In the genomic region with DNA sequence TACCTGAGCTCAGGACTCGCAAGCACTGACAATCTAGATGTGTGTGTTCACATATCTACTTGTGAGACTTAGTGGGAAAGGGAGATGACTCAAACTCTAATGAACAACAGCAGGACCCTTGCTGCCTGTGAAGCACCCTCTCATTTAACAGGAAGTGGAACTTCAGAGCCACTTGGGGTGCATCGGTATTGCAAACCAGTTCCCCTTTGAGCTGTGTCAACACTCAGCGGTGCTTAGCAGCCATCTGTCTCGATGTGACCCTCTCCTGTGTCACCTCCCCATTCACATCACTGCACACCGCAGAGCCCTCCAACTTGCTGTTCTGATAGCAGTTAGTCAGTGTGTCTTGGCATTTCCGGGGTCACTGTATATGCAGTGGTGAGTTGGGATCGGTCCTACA, we compare ENCODE assay signal across 22 mouse cellular contexts.
DNase-seq lines count a peak whose midpoint lies in the region; ATAC-seq and TF ChIP-seq lines count a peak whose summit lies in the region.
"Had no signal": no experiment of that assay in that cellular context is flagged by ENCODE, and none has a peak within 500 bp of the region (broad histone marks: within the 10 kb centered on the region; RNA-seq: fewer than 3 reads in every experiment).

No protein-coding gene starts in this region.

- H3K4me2 ChIP-seq in kidney, embryonic 15.5 days: no peak overlapping the region
- no peak overlapping the region for H3K4me2 ChIP-seq in CH12.LX (ENCODE audit: insufficient read depth, low read depth, poor library complexity, severe bottlenecking)
- H3K4me2 ChIP-seq in forebrain, embryonic 16.5 days (ENCODE audit: low read length): no peak overlapping the region
- H3K4me2 ChIP-seq in midbrain, embryonic 16.5 days (ENCODE audit: low read length): no peak overlapping the region
- H3K4me2 ChIP-seq: forebrain, embryonic 15.5 days; heart, embryonic 13.5 days; limb, embryonic 15.5 days; liver, embryonic 15.5 days; midbrain, embryonic 13.5 days; neural tube, embryonic 15.5 days had no signal

- TF ChIP-seq POLR2A in CH12.LX (IDR thresholded peaks at IDR 0.05; ENCODE audit: low read depth, low read length): no peak

- 0 out of 2 replicates have a peak, but pooled peaks have one; percentile 6 for ATAC-seq in kidney, embryonic 15.5 days (replicated peaks; ENCODE audit: low FRiP score)
- ATAC-seq in granulocyte monocyte progenitor cell, adult 5-6 weeks (replicated peaks; ENCODE audit: poor library complexity, severe bottlenecking): peak; percentile 94
- no peak for ATAC-seq in forebrain, embryonic 16.5 days
- ATAC-seq in midbrain, embryonic 16.5 days: no peak
- ATAC-seq: activated CD4-positive, CD25-positive, alpha-beta regulatory T cell, adult 4 months; forebrain, embryonic 15.5 days; hindbrain, embryonic 16.5 days; intestine, embryonic 16.5 days; midbrain, embryonic 13.5 days had no signal

- no peak overlapping the region for H3K4me3 ChIP-seq in kidney, embryonic 15.5 days (replicated peaks)
- H3K4me3 ChIP-seq in CH12.LX (replicated peaks in 1 of 3; ENCODE audit: low read depth in 2 of 3, low read length in 2 of 3, poor library complexity in 1 of 3): no peak overlapping the region
- H3K4me3 ChIP-seq in forebrain, embryonic 16.5 days (replicated peaks; ENCODE audit: low read length): no peak overlapping the region
- no peak overlapping the region for H3K4me3 ChIP-seq in midbrain, embryonic 16.5 days (ENCODE audit: low read depth, low read length)
- H3K4me3 ChIP-seq: forebrain, embryonic 15.5 days; heart, embryonic 13.5 days; limb, embryonic 15.5 days; liver, embryonic 15.5 days; midbrain, embryonic 13.5 days; neural tube, embryonic 15.5 days had no signal

- no peak for DNase-seq in kidney, postnatal 10 days
- peak; percentile 17 for DNase-seq in CH12.LX (ENCODE audit: extremely low read depth)
- DNase-seq in spleen, adult 12 weeks (ENCODE audit: low spot score): peak; percentile 2
- DNase-seq: adrenal gland, postnatal 10 days; cerebellum, adult 2 months; cerebellum, postnatal 36 days; gastrocnemius, postnatal 36 days; heart, postnatal 36 days; right cerebral cortex, postnatal 14 days had no signal

- TF ChIP-seq CTCF in CH12.LX (conservative IDR thresholded peaks at IDR 0.05 in 1 of 2, IDR thresholded peaks at IDR 0.05 in 1 of 2; ENCODE audit: low read depth in 2 of 2, low read length in 2 of 2): no peak

- no peak overlapping the region for H3K9ac ChIP-seq in kidney, embryonic 15.5 days
- H3K9ac ChIP-seq in CH12.LX (ENCODE audit: insufficient read depth, low read depth): no peak overlapping the region
- no peak overlapping the region for H3K9ac ChIP-seq in forebrain, embryonic 16.5 days (replicated peaks; ENCODE audit: low read depth, low read length)
- H3K9ac ChIP-seq in midbrain, embryonic 16.5 days (ENCODE audit: low read depth, low read length): no peak overlapping the region
- H3K9ac ChIP-seq: forebrain, embryonic 15.5 days; heart, embryonic 13.5 days; limb, embryonic 15.5 days; liver, embryonic 15.5 days; midbrain, embryonic 13.5 days; neural tube, embryonic 15.5 days had no signal

- dilution Hi-C loops in CH12.LX (cut with MboI; ENCODE audit: extremely low pct_ligation_motif_present, extremely low pct_unique_long_range_greater_than_20kb, low sequenced_read_pairs): no loop called here

- no peaks in the 10 kb centered on the region for H3K27me3 ChIP-seq in kidney, embryonic 15.5 days
- no peaks in the 10 kb centered on the region for H3K27me3 ChIP-seq in CH12.LX (replicated peaks)
- H3K27me3 ChIP-seq in forebrain, embryonic 16.5 days (replicated peaks; ENCODE audit: control insufficient read depth, insufficient read depth, low read length): no peaks in the 10 kb centered on the region
- H3K27me3 ChIP-seq in midbrain, embryonic 16.5 days (ENCODE audit: control insufficient read depth, insufficient read depth, low read depth, low read length): no peaks in the 10 kb centered on the region
- H3K27me3 ChIP-seq: forebrain, embryonic 15.5 days; heart, embryonic 13.5 days; limb, embryonic 15.5 days; liver, embryonic 15.5 days; midbrain, embryonic 13.5 days had no signal

- no peaks in the 10 kb centered on the region for H3K4me1 ChIP-seq in kidney, embryonic 15.5 days
- H3K4me1 ChIP-seq in CH12.LX (ENCODE audit: control insufficient read depth in 1 of 2, insufficient read depth in 2 of 2): peaks cover 5 to 16% of the 10 kb centered on the region in 2 experiments
- H3K4me1 ChIP-seq in forebrain, embryonic 16.5 days (replicated peaks; ENCODE audit: control insufficient read depth, insufficient read depth, low read length): no peaks in the 10 kb centered on the region
- no peaks in the 10 kb centered on the region for H3K4me1 ChIP-seq in midbrain, embryonic 16.5 days (ENCODE audit: control insufficient read depth, insufficient read depth, low read length)
- H3K4me1 ChIP-seq: forebrain, embryonic 15.5 days; limb, embryonic 15.5 days; liver, embryonic 15.5 days; neural tube, embryonic 15.5 days had no signal

- WGBS in kidney, embryonic 15.5 days: 69% methylated on average over 7 of the region's 7 CpGs
- 85% methylated on average over 7 of the region's 7 CpGs for WGBS in forebrain, embryonic 16.5 days
- WGBS in midbrain, embryonic 16.5 days: 77% methylated on average over 7 of the region's 7 CpGs

- no peak for TF ChIP-seq EP300 in CH12.LX (IDR thresholded peaks at IDR 0.05; ENCODE audit: low read length)

- H3K79me2 ChIP-seq in CH12.LX (replicated peaks; ENCODE audit: control insufficient read depth, extremely low read depth, insufficient read depth, poor library complexity, severe bottlenecking): no peaks in the 10 kb centered on the region

- no peaks in the 10 kb centered on the region for H3K36me3 ChIP-seq in kidney, embryonic 15.5 days
- H3K36me3 ChIP-seq in CH12.LX (replicated peaks in 1 of 2; ENCODE audit: control insufficient read depth in 1 of 2, insufficient read depth in 1 of 2, low read length in 1 of 2): no peaks in the 10 kb centered on the region
- H3K36me3 ChIP-seq in forebrain, embryonic 16.5 days (ENCODE audit: control insufficient read depth, insufficient read depth): no peaks in the 10 kb centered on the region
- H3K36me3 ChIP-seq in midbrain, embryonic 16.5 days (ENCODE audit: control insufficient read depth, insufficient read depth, low read length): no peaks in the 10 kb centered on the region
- H3K36me3 ChIP-seq: forebrain, embryonic 15.5 days; heart, embryonic 13.5 days; limb, embryonic 15.5 days; liver, embryonic 15.5 days; midbrain, embryonic 13.5 days; neural tube, embryonic 15.5 days had no signal

- in situ Hi-C loops in CH12.LX (cut with MboI; ENCODE audit: low pct_ligation_motif_present, low pct_unique_long_range_greater_than_20kb, low sequenced_read_pairs): no loop called here

- no peak overlapping the region for H3K27ac ChIP-seq in kidney, embryonic 15.5 days
- H3K27ac ChIP-seq in CH12.LX (ENCODE audit: insufficient read depth, low read depth): no peak overlapping the region
- no peak overlapping the region for H3K27ac ChIP-seq in forebrain, embryonic 16.5 days (ENCODE audit: low read length)
- no peak overlapping the region for H3K27ac ChIP-seq in midbrain, embryonic 16.5 days (ENCODE audit: low read length)
- H3K27ac ChIP-seq: forebrain, embryonic 15.5 days; heart, embryonic 13.5 days; limb, embryonic 15.5 days; liver, embryonic 15.5 days; midbrain, embryonic 13.5 days; neural tube, embryonic 15.5 days had no signal

- TF ChIP-seq RAD21 in CH12.LX (IDR thresholded peaks at IDR 0.05; ENCODE audit: low read depth, low read length): no peak

- H3K9me3 ChIP-seq in kidney, embryonic 15.5 days (replicated peaks): no peaks in the 10 kb centered on the region
- no peaks in the 10 kb centered on the region for H3K9me3 ChIP-seq in CH12.LX (replicated peaks; ENCODE audit: low read length)
- no peaks in the 10 kb centered on the region for H3K9me3 ChIP-seq in forebrain, embryonic 16.5 days (ENCODE audit: control insufficient read depth, low read length)
- H3K9me3 ChIP-seq in midbrain, embryonic 16.5 days (replicated peaks; ENCODE audit: control insufficient read depth, low read length, poor library complexity, severe bottlenecking): no peaks in the 10 kb centered on the region
- H3K9me3 ChIP-seq: forebrain, embryonic 15.5 days; heart, embryonic 13.5 days; limb, embryonic 15.5 days; liver, embryonic 15.5 days; midbrain, embryonic 13.5 days; neural tube, embryonic 15.5 days had no signal

TF ChIP-seq in CH12.LX, 34 proteins besides CTCF, POLR2A, EP300 and RAD21:
- TF ChIP-seq KAT2A (IDR thresholded peaks at IDR 0.05; ENCODE audit: insufficient replicate concordance, low read length) (no peak), SIN3A (IDR thresholded peaks at IDR 0.05; ENCODE audit: low read length) (no peak), PAX5 (IDR thresholded peaks at IDR 0.05; ENCODE audit: low read length) (no peak), JUND (conservative IDR thresholded peaks at IDR 0.05; ENCODE audit: low read depth, low read length) (no peak), CHD2 (IDR thresholded peaks at IDR 0.05; ENCODE audit: low read length) (no peak), NELFE (IDR thresholded peaks at IDR 0.05; ENCODE audit: low read depth, low read length) (no peak), ZKSCAN1 (IDR thresholded peaks at IDR 0.05; ENCODE audit: borderline replicate concordance, low read depth, low read length) (no peak), NRF1 (IDR thresholded peaks at IDR 0.05; ENCODE audit: low read depth, low read length) (no peak), MXI1 (IDR thresholded peaks at IDR 0.05; ENCODE audit: low read depth, low read length) (no peak), ZC3H11A (IDR thresholded peaks at IDR 0.05; ENCODE audit: low read depth, low read length) (no peak), USF1 (IDR thresholded peaks at IDR 0.05; ENCODE audit: low read depth, low read length) (no peak)

Comparison
In these comparisons a context has a peak if more than half of its experiments do, and no peak if none do; other contexts are left out.
1. ATAC-seq: peak in kidney, embryonic 15.5 days (single experiment) and granulocyte monocyte progenitor cell, adult 5-6 weeks (single experiment); none in forebrain, embryonic 16.5 days (single experiment) and midbrain, embryonic 16.5 days (single experiment).